ENCODE assay signal across 17 mouse cellular contexts in genomic region chr3:100989417-100989816, GRCm38 (mm10). TPM values are rescaled to one million over a fixed set of nuclear protein-coding genes. Genes with fewer than 3 reads are reported as not detected.
DNase-seq lines count a peak whose midpoint lies in the region; ATAC-seq lines count a peak whose summit lies in the region.
"Had no signal": no experiment of that assay in that cellular context is flagged by ENCODE, and none has a peak within 500 bp of the region (broad histone marks: within the 10 kb centered on the region; RNA-seq: fewer than 3 reads in every experiment).

No protein-coding gene starts in this region.

- ATAC-seq in liver, embryonic 12.5 days, result no peak
- ATAC-seq: forebrain, embryonic 15.5 days had no signal

- no peak overlapping the region for H3K4me2 ChIP-seq in liver, embryonic 12.5 days
- H3K4me2 ChIP-seq: forebrain, embryonic 15.5 days; heart, embryonic 15.5 days; limb, embryonic 13.5 days; stomach, embryonic 15.5 days had no signal

- WGBS in liver, embryonic 12.5 days (ENCODE audit: insufficient replicate concordance), result 71% methylated on average over 12 of the region's 12 CpGs

- H3K9me3 ChIP-seq in liver, embryonic 12.5 days (replicated peaks), result no peaks in the 10 kb centered on the region
- H3K9me3 ChIP-seq: forebrain, embryonic 15.5 days; heart, embryonic 15.5 days; limb, embryonic 13.5 days; stomach, embryonic 15.5 days had no signal

- H3K27ac ChIP-seq in liver, embryonic 12.5 days, result no peak overlapping the region
- H3K27ac ChIP-seq: forebrain, embryonic 15.5 days; heart, embryonic 15.5 days; limb, embryonic 13.5 days; stomach, embryonic 15.5 days had no signal

- H3K36me3 ChIP-seq in liver, embryonic 12.5 days, result no peaks in the 10 kb centered on the region
- H3K36me3 ChIP-seq: forebrain, embryonic 15.5 days; heart, embryonic 15.5 days; limb, embryonic 13.5 days; stomach, embryonic 15.5 days had no signal

- DNase-seq in embryo, embryonic 10 days (ENCODE audit: low spot score), result peak; percentile 58
- DNase-seq in embryo, embryonic 9.5 days (ENCODE audit: extremely low spot score), result no peak
- DNase-seq in kidney, postnatal 4 days, result peak; percentile 52 to 59
- no peak for DNase-seq in kidney, adult 18-20 months
- peak; percentile 28 for DNase-seq in ZHBTc4 (ENCODE audit: low read depth, low spot score)
- DNase-seq in neural tube, embryonic 10.5 days (ENCODE audit: extremely low spot score, low spot score), result peak; percentile 29
- DNase-seq in thymus, adult 18-20 months, result no peak
- DNase-seq: adrenal gland, postnatal 14 days; gastrocnemius, postnatal 25 days; kidney, postnatal 25 days; layer of hippocampus, postnatal 36 days; lung, adult 18-20 months had no signal

- H3K9ac ChIP-seq in liver, embryonic 12.5 days, result no peak overlapping the region
- H3K9ac ChIP-seq: forebrain, embryonic 15.5 days; heart, embryonic 15.5 days; limb, embryonic 13.5 days; stomach, embryonic 15.5 days had no signal

- H3K4me3 ChIP-seq in liver, embryonic 12.5 days, result no peak overlapping the region
- H3K4me3 ChIP-seq: forebrain, embryonic 15.5 days; heart, embryonic 15.5 days; limb, embryonic 13.5 days; stomach, embryonic 15.5 days had no signal

- H3K4me1 ChIP-seq in liver, embryonic 12.5 days, result no peaks in the 10 kb centered on the region
- H3K4me1 ChIP-seq: forebrain, embryonic 15.5 days; limb, embryonic 13.5 days had no signal

- no peaks in the 10 kb centered on the region for H3K27me3 ChIP-seq in liver, embryonic 12.5 days (replicated peaks)
- H3K27me3 ChIP-seq: forebrain, embryonic 15.5 days; heart, embryonic 15.5 days; limb, embryonic 13.5 days; stomach, embryonic 15.5 days had no signal

RNA-seq across cellular contexts. Expression of gene Ttf2, which starts 20.0 kb away (rescaled TPM):
- 13.8 and 13.9 TPM in 2 replicates for polyA plus RNA-seq in liver, embryonic 12.5 days (2016; fragmentation: Nextera tagmentation; extraction: Ambion mirVana)

RNA-seq across cellular contexts. Expression of gene Cd101, which starts 39.9 kb away (rescaled TPM):
- polyA plus RNA-seq in liver, embryonic 12.5 days (2016; fragmentation: Nextera tagmentation; extraction: Ambion mirVana), result 0.04 and 0.08 TPM in 2 replicates

Comparison
In these comparisons a context has a peak if more than half of its experiments do, and no peak if none do; other contexts are left out.
1. DNase-seq: peak in embryo, embryonic 10 days (single experiment), kidney, postnatal 4 days (2 of 2), ZHBTc4 (single experiment) and neural tube, embryonic 10.5 days (single experiment); none in embryo, embryonic 9.5 days (single experiment), kidney, adult 18-20 months (single experiment) and thymus, adult 18-20 months (0 of 2).